Mouse (Mus musculus): ENCODE results near the gene Abt1. TPM values are rescaled to one million over a fixed set of nuclear protein-coding genes. Genes with fewer than 3 reads are reported as not detected.

Abt1 gene
- polyA plus RNA-seq, 1 experiment from 2014 or later = 13.5 TPM

DNA sequence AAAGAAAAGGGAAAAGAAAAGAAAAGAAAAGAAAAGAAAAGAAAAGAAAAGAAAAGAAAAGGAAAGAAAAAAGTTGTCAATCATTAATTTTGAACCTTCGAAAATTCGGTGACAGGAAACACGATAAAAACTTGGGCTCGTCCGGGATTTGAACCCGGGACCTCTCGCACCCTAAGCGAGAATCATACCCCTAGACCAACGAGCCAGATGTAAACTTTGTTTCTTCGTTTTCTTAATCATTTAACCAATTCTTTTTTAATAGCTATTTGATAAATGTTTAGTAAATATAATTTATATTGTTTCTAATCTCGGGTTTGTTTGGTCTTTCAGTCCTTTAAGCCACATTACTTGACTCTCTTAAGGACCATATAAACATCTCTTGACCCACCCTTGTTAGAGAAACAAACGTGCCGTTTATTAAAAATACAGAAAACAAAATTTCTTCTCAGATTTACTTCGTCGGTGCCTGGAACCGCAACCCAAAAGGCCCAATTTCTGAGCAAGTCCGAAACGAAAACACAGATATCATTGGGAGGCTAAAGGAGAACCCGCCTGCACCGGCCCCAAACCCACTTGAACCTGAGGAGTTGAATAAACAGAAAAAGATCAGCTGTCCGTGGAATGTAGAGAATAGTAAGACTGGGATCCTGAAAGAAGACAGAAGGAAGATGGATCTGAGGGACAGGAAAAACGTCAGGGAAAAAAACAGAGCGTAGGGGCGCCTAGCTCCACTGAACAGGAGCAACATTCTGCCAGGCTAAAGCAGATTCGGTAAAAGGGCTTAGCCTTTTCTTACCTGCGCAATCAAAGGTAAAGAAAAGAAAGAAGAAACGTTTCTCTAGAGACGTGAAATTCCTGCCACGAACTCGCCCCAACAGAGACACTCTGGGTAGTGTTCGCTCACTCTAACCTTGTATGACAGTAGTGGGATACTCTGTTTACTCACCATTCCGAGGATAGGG is 13.5 kb upstream of the Abt1 start:
- Histone ChIP-seq H3K9me3 (replicated peaks) (no peaks in the 10 kb centered on the region), H3K36me3 (no peaks in the 10 kb centered on the region), H3K27ac (peak overlapping the region; percentile 84), H3K4me3 (replicated peaks) (peak overlapping the region; percentile 57), H3K27me3 (no peaks in the 10 kb centered on the region), H3K9ac (peak overlapping the region; percentile 49), H3K4me2 (peak overlapping the region; percentile 72), H3K4me1 (peaks cover 24% of the 10 kb centered on the region)
- no peak for ATAC-seq (replicated peaks; ENCODE audit: low FRiP score)
- under 1% methylated on average over 32 of the region's 32 CpGs for WGBS

GRCm38 (mm10) chr13:23436231-23436661 is 12.6 kb upstream of the Abt1 start:
- no peak overlapping the region for H3K27ac ChIP-seq
- ATAC-seq (replicated peaks; ENCODE audit: low FRiP score) = no peak
- H3K27me3 ChIP-seq = no peaks in the 10 kb centered on the region
- no peaks in the 10 kb centered on the region for H3K9me3 ChIP-seq (replicated peaks)
- no peaks in the 10 kb centered on the region for H3K36me3 ChIP-seq
- H3K4me1 ChIP-seq = peaks cover 24% of the 10 kb centered on the region
- peak overlapping the region; percentile 72 for H3K4me2 ChIP-seq
- no peak overlapping the region for H3K9ac ChIP-seq
- H3K4me3 ChIP-seq (replicated peaks) = peak overlapping the region; percentile 50
- WGBS = under 1% methylated on average over 11 of the region's 11 CpGs

- Histone ChIP-seq H3K4me1 (peaks cover 24% of the 10 kb centered on the region), H3K36me3 (no peaks in the 10 kb centered on the region), H3K9me3 (replicated peaks) (no peaks in the 10 kb centered on the region), H3K27me3 (no peaks in the 10 kb centered on the region), H3K27ac (peak overlapping the region; percentile 29), H3K4me2 (peak overlapping the region; percentile 72), H3K9ac (peak overlapping the region; percentile 54), H3K4me3 (replicated peaks) (peak overlapping the region; percentile 50)
- ATAC-seq (replicated peaks; ENCODE audit: low FRiP score) = no peak
- 1% methylated on average over 12 of the region's 12 CpGs for WGBS
Measured at GRCm38 (mm10) chr13:23435676-23436075, 12.0 kb upstream of the Abt1 start.

DNA sequence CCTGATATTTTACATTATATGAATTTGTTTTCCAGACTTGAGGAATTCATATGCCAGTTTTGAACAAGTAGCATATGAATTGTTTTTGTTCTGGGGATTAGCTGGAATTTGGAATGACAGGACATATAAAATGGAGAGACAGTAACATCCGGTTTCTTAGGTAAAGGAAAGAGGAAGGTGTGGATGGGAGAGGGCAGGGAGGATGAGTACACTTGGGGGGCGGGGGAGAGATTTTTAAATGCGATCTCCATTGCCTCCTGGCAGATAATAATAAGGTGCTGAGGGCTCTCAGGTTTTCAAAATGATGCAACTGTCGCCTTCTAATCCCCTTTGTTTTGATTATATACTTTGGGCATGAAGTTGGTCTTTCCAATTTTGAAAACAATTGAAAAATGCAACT is 11.6 kb upstream of the Abt1 start:
- ATAC-seq (replicated peaks; ENCODE audit: low FRiP score) = no peak
- Histone ChIP-seq H3K27ac (no peak overlapping the region; the same call in 1 of the 2 replicates), H3K4me1 (peaks cover 24% of the 10 kb centered on the region), H3K36me3 (no peaks in the 10 kb centered on the region), H3K4me3 (replicated peaks) (peak overlapping the region; percentile 50), H3K4me2 (peak overlapping the region; percentile 72), H3K9ac (peak overlapping the region; percentile 54), H3K9me3 (replicated peaks) (no peaks in the 10 kb centered on the region), H3K27me3 (no peaks in the 10 kb centered on the region)
- WGBS = 21% methylated on average over 4 of the region's 4 CpGs

DNA sequence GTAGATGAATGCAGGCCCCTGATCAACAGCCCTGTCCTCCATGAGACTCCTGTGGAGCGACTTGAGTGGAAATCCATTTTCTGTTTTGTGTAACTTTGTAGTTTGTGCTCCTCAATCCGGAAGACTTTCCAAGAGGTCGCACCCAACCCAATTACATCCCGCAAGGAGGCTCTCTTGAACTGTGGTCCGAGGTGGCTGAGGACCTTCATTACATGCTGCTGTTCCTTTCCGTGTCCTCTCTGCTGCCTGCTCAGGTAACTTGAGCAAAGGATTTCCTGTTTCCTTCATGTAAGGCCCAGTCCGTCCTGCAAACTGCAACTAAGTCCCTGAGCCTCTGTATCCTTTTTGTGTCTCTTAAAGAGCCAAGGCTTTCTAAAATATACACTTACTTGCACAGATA is 10.8 kb upstream of the Abt1 start:
- Histone ChIP-seq H3K27ac (no peak overlapping the region; the same call in 1 of the 2 replicates), H3K4me1 (peaks cover 31% of the 10 kb centered on the region), H3K4me2 (peak overlapping the region; percentile 72), H3K4me3 (replicated peaks) (peak overlapping the region; percentile 19), H3K36me3 (no peaks in the 10 kb centered on the region), H3K9me3 (replicated peaks) (no peaks in the 10 kb centered on the region), H3K9ac (no peak overlapping the region), H3K27me3 (no peaks in the 10 kb centered on the region)
- no peak for ATAC-seq (replicated peaks; ENCODE audit: low FRiP score)
- 16% methylated on average over 7 of the region's 7 CpGs for WGBS

- Histone ChIP-seq H3K4me2 (peak overlapping the region; percentile 31), H3K27ac (no peak overlapping the region), H3K4me1 (peaks cover 35% of the 10 kb centered on the region), H3K9ac (no peak overlapping the region), H3K9me3 (replicated peaks) (no peaks in the 10 kb centered on the region), H3K27me3 (no peaks in the 10 kb centered on the region), H3K36me3 (no peaks in the 10 kb centered on the region), H3K4me3 (replicated peaks) (no peak overlapping the region)
- ATAC-seq (replicated peaks; ENCODE audit: low FRiP score) = no peak
- 68% methylated on average over 5 of the region's 5 CpGs for WGBS
Measured at GRCm38 (mm10) chr13:23433801-23434200, 10.1 kb upstream of the Abt1 start.

GRCm38 (mm10) chr13:23433206-23433605 is 9.5 kb upstream of the Abt1 start:
- Histone ChIP-seq H3K9ac (peak overlapping the region; percentile 26; the same call in 1 of the 2 replicates), H3K4me2 (peak overlapping the region; percentile 65), H3K4me3 (replicated peaks) (peak overlapping the region; percentile 62), H3K4me1 (peaks cover 36% of the 10 kb centered on the region), H3K9me3 (replicated peaks) (no peaks in the 10 kb centered on the region), H3K27me3 (no peaks in the 10 kb centered on the region), H3K27ac (peak overlapping the region; percentile 94), H3K36me3 (no peaks in the 10 kb centered on the region)
- WGBS = 8% methylated on average over 5 of the region's 5 CpGs
- no peak for ATAC-seq (replicated peaks; ENCODE audit: low FRiP score)

DNA sequence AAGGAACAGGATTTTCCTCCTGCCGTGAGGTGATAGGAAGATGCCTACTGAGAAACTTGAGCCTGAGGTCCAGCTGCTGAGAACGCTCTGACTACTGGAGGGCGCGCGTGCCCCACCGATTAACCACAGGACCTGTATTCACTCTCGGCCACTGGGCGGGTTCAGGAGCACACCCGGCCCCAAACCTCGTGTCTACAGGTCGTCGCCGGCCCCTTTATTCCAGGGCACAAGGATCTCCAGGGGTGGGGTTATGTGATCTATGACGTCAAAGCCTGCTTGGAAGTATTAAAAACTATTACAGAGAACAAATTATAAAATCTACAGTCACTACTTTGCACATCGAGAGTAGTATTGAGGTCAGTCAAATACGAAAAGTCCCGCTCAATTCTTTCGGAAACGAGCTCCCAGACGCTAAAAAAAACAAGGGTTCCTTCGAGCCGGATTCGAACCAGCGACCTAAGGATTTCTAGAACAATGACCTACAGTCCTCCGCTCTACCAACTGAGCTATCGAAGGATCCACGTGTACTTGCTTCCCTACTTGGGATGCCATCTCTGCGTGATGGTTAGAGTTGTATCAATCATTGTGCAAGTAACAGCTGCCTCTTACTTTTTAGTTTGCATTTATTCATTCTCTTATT is 9.0 kb upstream of the Abt1 start:
- WGBS = under 1% methylated on average over 28 of the region's 28 CpGs
- no peaks in the 10 kb centered on the region for H3K27me3 ChIP-seq

GRCm38 (mm10) chr13:23431351-23431771 is 7.7 kb upstream of the Abt1 start:
- Histone ChIP-seq H3K4me2 (peak overlapping the region; percentile 65), H3K27ac (peak overlapping the region; percentile 94), H3K27me3 (no peaks in the 10 kb centered on the region), H3K36me3 (no peaks in the 10 kb centered on the region), H3K4me3 (replicated peaks) (peak overlapping the region; percentile 62), H3K4me1 (peaks cover 42% of the 10 kb centered on the region), H3K9ac (peak overlapping the region; percentile 53), H3K9me3 (replicated peaks) (no peaks in the 10 kb centered on the region)
- peak; percentile 79 for ATAC-seq (replicated peaks; ENCODE audit: low FRiP score)
- under 1% methylated on average over 15 of the region's 15 CpGs for WGBS

More for the DNA sequence above, 9.0 kb upstream of the Abt1 start:
- H3K27ac ChIP-seq = peak overlapping the region; percentile 94
- no peaks in the 10 kb centered on the region for H3K9me3 ChIP-seq (replicated peaks)
- peak overlapping the region; percentile 62 for H3K4me3 ChIP-seq (replicated peaks)
- no peaks in the 10 kb centered on the region for H3K36me3 ChIP-seq
- ATAC-seq (replicated peaks; ENCODE audit: low FRiP score) = peak; percentile 93
- peak overlapping the region; percentile 65 for H3K4me2 ChIP-seq
- H3K9ac ChIP-seq = peak overlapping the region; percentile 53
- peaks cover 37% of the 10 kb centered on the region for H3K4me1 ChIP-seq

DNA sequence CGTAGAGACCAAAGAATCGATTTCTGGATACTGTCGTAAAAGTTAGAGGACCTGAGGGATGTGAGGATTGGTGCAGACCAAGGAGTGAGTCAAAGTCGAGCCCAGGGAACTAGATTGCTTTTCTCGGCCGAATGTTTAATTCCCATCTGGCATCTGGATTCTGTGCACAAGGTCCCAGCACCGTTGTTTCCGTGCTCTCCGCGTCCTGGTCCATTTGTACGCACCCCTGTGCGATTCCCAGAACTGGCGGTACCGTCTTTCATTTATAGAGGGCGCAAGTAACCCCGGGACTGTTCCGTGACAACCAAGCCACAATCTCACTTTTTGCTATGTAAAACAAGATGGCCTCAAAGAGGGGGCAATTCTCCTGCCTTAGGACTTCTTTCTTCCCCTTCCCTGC is 7.1 kb upstream of the Abt1 start:
- H3K36me3 ChIP-seq = no peaks in the 10 kb centered on the region
- peak overlapping the region; percentile 53 for H3K9ac ChIP-seq
- WGBS = under 1% methylated on average over 17 of the region's 17 CpGs
- H3K27ac ChIP-seq = peak overlapping the region; percentile 94
- H3K27me3 ChIP-seq = no peaks in the 10 kb centered on the region
- peak overlapping the region; percentile 65 for H3K4me2 ChIP-seq
- H3K4me1 ChIP-seq = peaks cover 41% of the 10 kb centered on the region
- peak overlapping the region; percentile 62 for H3K4me3 ChIP-seq (replicated peaks)
- no peaks in the 10 kb centered on the region for H3K9me3 ChIP-seq (replicated peaks)
- peak; percentile 61 for ATAC-seq (replicated peaks; ENCODE audit: low FRiP score)

DNA sequence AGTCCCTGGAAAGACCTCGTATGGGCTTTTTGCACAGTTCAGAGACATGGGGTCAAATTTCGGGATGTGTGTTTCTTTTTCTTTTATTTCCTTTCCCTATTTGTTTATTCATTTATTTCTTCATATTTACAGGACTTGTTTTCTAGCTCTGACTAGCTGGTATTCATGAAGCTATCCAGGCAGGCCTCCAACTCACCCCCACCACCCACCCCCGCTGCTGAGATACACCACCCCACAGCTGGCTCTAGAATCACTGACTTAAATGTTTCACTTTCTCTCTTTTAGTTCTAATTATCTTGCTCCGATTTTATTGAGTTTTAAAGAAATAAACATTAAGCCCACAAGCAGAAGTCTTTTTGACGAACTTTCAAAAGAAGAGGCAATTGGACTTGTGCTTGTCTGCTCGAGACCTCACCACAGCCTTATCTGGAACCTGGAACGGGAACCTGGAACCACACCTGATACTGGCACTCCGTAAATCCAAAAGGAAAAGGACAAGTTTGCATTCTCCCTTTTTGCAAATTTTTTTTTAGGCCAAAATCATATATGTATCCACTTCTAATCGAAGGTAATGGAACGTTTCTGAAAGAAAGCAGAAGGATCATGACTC is 6.2 kb upstream of the Abt1 start:
- H3K9ac ChIP-seq = peak overlapping the region; percentile 53
- no peaks in the 10 kb centered on the region for H3K36me3 ChIP-seq
- no peaks in the 10 kb centered on the region for H3K9me3 ChIP-seq (replicated peaks)
- no peak for ATAC-seq (replicated peaks; ENCODE audit: low FRiP score)
- WGBS = 35% methylated on average over 10 of the region's 10 CpGs
- H3K4me1 ChIP-seq = peaks cover 40% of the 10 kb centered on the region
- peak overlapping the region; percentile 65 for H3K4me2 ChIP-seq
- peak overlapping the region; percentile 94 for H3K27ac ChIP-seq
- no peaks in the 10 kb centered on the region for H3K27me3 ChIP-seq
- peak overlapping the region; percentile 62 for H3K4me3 ChIP-seq (replicated peaks)
